Mouse (Mus musculus) kidney, embryonic 15.5 days (tissue): ENCODE measurements around the gene Th. TPM values are rescaled to one million over a fixed set of nuclear protein-coding genes. Genes with fewer than 3 reads are reported as not detected.

Experiments
- ATAC-seq: fragments of 200-750 bp; cut with Nextera tagmentation; replicated peaks from 2 replicates; pipeline ENCODE4 v1.8.0; 2017; ENCODE audit warnings: moderate TSS enrichment; ENCODE audit not compliant: low FRiP score
- H3K27ac ChIP-seq: fragments of 300-500 bp; sonication (generic); 2 replicates; pipeline ENCODE4 v1.5.1; 2015; ENCODE audit warnings: mild to moderate bottlenecking, inconsistent platforms
- H3K27me3 ChIP-seq: fragments of 300-500 bp; sonication (generic); 2 replicates; pipeline ENCODE4 v1.6.1; 2015; ENCODE audit warnings: inconsistent platforms
- H3K36me3 ChIP-seq: fragments of 300-500 bp; sonication (generic); 2 replicates; pipeline ENCODE4 v1.6.1; 2015; ENCODE audit warnings: inconsistent platforms
- H3K4me1 ChIP-seq: fragments of 300-500 bp; sonication (generic); 2 replicates; pipeline ENCODE4 v1.6.1; 2015; ENCODE audit warnings: inconsistent platforms
- H3K4me2 ChIP-seq: fragments of 300-500 bp; sonication (generic); 2 replicates; pipeline ENCODE4 v1.6.1; 2015; ENCODE audit warnings: moderate library complexity, mild to moderate bottlenecking, inconsistent platforms
- H3K4me3 ChIP-seq: fragments of 300-500 bp; sonication (generic); replicated peaks from 2 replicates; pipeline ENCODE4 v1.5.1; 2015; ENCODE audit warnings: mild to moderate bottlenecking, inconsistent platforms
- H3K9ac ChIP-seq: fragments of 300-500 bp; sonication (generic); 2 replicates; pipeline ENCODE4 v1.6.1; 2015; ENCODE audit warnings: mild to moderate bottlenecking, inconsistent platforms
- H3K9me3 ChIP-seq: fragments of 300-500 bp; sonication (generic); replicated peaks from 2 replicates; pipeline ENCODE4 v1.6.1; 2016; ENCODE audit warnings: inconsistent platforms
- WGBS: fragments of 180-500 bp; shearing (Covaris S2); methylation state at CpG from one replicate; pipeline ENCODE4 v1.1.7; 2015; ENCODE audit warnings: mixed read lengths; 5-methylcytosine and 5-hydroxymethylcytosine counted together
- polyA plus RNA-seq: library from polyadenylated mRNA; unstranded; fragments of >200 nt; fragmentation: Nextera tagmentation; extraction: Ambion mirVana; gene quantifications from 2 replicates; pipeline ENCODE4 v1.2.1, GENCODE M21; 2015

Gene Th
- polyA plus RNA-seq, 1 experiment from 2014 or later, result 35.4 TPM

GRCm38 (mm10) chr7:142927293-142927692 lies 3.6 kb downstream of the Th start:
- no peak overlapping the region for H3K9ac ChIP-seq
- no peak overlapping the region for H3K4me3 ChIP-seq
- H3K27ac ChIP-seq, result no peak overlapping the region
- no peaks in the 10 kb centered on the region for H3K27me3 ChIP-seq
- H3K9me3 ChIP-seq, result no peaks in the 10 kb centered on the region
- no peaks in the 10 kb centered on the region for H3K4me1 ChIP-seq
- no peak overlapping the region for H3K4me2 ChIP-seq
- ATAC-seq, result no peak
- 76% methylated on average over 8 of the region's 8 CpGs for WGBS
- H3K36me3 ChIP-seq, result no peaks in the 10 kb centered on the region

- H3K4me1 ChIP-seq, result 0 out of 2 replicates have a peak, but pooled peaks cover 4% of the 10 kb centered on the region
- no peak overlapping the region for H3K4me3 ChIP-seq
- H3K27me3 ChIP-seq, result peaks cover 2% of the 10 kb centered on the region; the same call in 1 of the 2 replicates
- no peak overlapping the region for H3K27ac ChIP-seq
- H3K9me3 ChIP-seq, result no peaks in the 10 kb centered on the region
- no peak overlapping the region for H3K4me2 ChIP-seq
- peak; percentile 76; the same call in 1 of the 2 replicates for ATAC-seq
- WGBS, result 29% methylated on average over 8 of the region's 8 CpGs
- H3K36me3 ChIP-seq, result no peaks in the 10 kb centered on the region
- no peak overlapping the region for H3K9ac ChIP-seq
These were observed 12.0 kb downstream of the Th start for GRCm38 (mm10) chr7:142918641-142919628.

- H3K4me3 ChIP-seq, result no peak overlapping the region
- no peaks in the 10 kb centered on the region for H3K9me3 ChIP-seq
- no peak overlapping the region for H3K4me2 ChIP-seq
- H3K27me3 ChIP-seq, result peaks cover 2% of the 10 kb centered on the region; the same call in 1 of the 2 replicates
- H3K9ac ChIP-seq, result no peak overlapping the region
- ATAC-seq, result no peak
- H3K27ac ChIP-seq, result no peak overlapping the region
- H3K4me1 ChIP-seq, result 0 out of 2 replicates have a peak, but pooled peaks cover 4% of the 10 kb centered on the region
- no peaks in the 10 kb centered on the region for H3K36me3 ChIP-seq
- 71% methylated on average over 5 of the region's 5 CpGs for WGBS
These were observed 13.3 kb downstream of the Th start for GRCm38 (mm10) chr7:142917659-142918058.

DNA sequence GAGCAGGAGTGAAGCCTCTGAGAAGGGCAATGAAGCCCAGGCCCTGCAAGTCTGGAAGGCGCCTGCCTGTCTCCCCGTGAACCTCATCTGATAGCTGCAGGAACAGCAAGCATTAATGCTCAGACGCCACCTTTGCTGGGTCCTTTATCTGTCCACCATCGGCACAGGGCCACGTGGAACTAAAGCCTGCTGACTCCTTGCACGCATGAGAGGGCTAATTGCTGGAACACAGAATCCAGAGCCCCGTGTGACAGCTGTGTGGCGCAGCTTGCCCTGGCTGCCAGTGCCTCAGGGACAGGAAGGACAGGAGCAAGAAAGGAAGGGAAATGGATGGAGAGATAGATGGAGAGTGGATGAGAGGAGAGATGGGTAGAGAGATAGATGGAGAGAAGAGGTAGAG lies 14.8 kb downstream of the Th start:
- Histone ChIP-seq H3K4me3 (no peak overlapping the region), H3K36me3 (no peaks in the 10 kb centered on the region), H3K4me1 (0 out of 2 replicates have a peak, but pooled peaks cover 4% of the 10 kb centered on the region), H3K27ac (0 out of 2 replicates have a peak overlapping the region, but pooled peaks have one; percentile 9), H3K27me3 (peaks cover 2% of the 10 kb centered on the region; the same call in 1 of the 2 replicates), H3K4me2 (no peak overlapping the region), H3K9me3 (no peaks in the 10 kb centered on the region), H3K9ac (no peak overlapping the region)
- 44% methylated on average over 8 of the region's 8 CpGs for WGBS
- peak; percentile 73 for ATAC-seq

DNA sequence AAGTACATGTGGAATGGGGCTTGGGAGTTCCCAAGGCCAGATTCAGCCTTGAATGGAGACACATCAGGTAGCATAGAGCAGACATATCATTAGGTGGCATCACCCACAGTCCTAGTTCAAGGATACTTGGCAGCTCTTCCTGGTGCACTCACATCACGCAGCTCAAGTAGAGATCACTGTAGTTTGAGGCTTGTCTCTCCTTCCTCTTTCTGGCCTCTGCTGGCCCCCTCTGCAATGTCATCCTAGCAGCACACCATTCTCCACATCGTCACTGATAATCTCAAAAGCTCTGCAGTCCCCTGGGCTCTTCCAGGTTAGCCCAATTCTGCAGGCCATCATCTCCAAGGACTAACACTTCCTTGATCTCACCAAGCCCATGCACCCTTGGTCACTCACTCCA lies 19.2 kb downstream of the Th start:
- Histone ChIP-seq H3K4me2 (no peak overlapping the region), H3K4me1 (0 out of 2 replicates have a peak, but pooled peaks cover 4% of the 10 kb centered on the region), H3K9ac (no peak overlapping the region), H3K9me3 (no peaks in the 10 kb centered on the region), H3K27me3 (peaks cover 4% of the 10 kb centered on the region; the same call in 1 of the 2 replicates), H3K36me3 (no peaks in the 10 kb centered on the region), H3K4me3 (no peak overlapping the region), H3K27ac (no peak overlapping the region)
- WGBS, result 92% methylated on average over 2 of the region's 2 CpGs
- no peak for ATAC-seq

DNA sequence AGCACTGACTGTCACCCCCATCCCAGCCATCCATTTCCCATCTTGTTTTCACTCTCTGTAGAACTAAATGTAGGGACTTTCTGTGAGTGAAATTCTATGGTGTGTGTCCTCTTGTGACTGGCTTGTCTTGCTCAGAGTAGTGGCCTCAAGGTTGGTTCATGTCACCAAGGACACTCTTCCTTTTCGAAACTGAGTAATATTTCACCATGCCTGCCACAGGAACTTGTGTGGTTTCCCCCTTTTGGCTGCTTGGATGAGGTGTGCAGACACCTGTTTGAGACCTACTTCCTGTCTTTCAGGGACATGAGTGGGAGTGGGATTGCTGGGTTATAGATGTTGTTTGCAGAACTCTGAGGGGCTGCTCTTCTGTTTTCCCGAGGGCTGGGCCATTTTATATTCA lies 20.8 kb downstream of the Th start:
- H3K27ac ChIP-seq, result no peak overlapping the region
- 77% methylated on average over 2 of the region's 2 CpGs for WGBS
- H3K4me3 ChIP-seq, result no peak overlapping the region
- no peaks in the 10 kb centered on the region for H3K4me1 ChIP-seq
- H3K4me2 ChIP-seq, result no peak overlapping the region
- no peak overlapping the region for H3K9ac ChIP-seq
- no peaks in the 10 kb centered on the region for H3K9me3 ChIP-seq
- no peaks in the 10 kb centered on the region for H3K36me3 ChIP-seq
- ATAC-seq, result no peak
- peaks cover 4% of the 10 kb centered on the region; the same call in 1 of the 2 replicates for H3K27me3 ChIP-seq

- no peak for ATAC-seq
- WGBS, result 43% methylated on average over 2 of the region's 2 CpGs
- Histone ChIP-seq H3K4me1 (no peaks in the 10 kb centered on the region), H3K4me2 (no peak overlapping the region), H3K36me3 (no peaks in the 10 kb centered on the region), H3K9me3 (no peaks in the 10 kb centered on the region), H3K27me3 (peaks cover 4% of the 10 kb centered on the region; the same call in 1 of the 2 replicates), H3K4me3 (no peak overlapping the region), H3K9ac (no peak overlapping the region), H3K27ac (no peak overlapping the region)
These were observed 21.3 kb downstream of the Th start for GRCm38 (mm10) chr7:142909622-142910021.

DNA sequence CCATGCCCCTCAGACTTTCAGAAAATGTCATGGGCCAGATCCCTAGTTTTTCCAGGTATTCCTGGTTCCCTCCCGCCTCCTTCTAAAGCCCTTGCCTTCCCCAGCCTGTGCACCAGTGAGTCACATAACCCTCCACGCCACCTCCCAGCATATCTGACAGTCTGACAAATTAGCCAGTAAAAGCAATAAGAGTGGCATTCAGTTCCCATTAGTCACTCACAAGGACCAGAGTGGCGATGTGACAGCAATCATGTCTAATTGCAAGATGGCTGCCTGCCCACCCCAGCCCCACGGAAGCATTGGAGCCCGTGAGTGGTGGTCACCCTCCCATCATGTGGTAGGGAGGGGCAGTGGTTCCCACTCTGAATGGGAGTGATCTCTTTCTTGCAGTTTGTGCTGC lies 25.3 kb downstream of the Th start:
- WGBS, result 58% methylated on average over 5 of the region's 5 CpGs
- Histone ChIP-seq H3K27me3 (peaks cover 8% of the 10 kb centered on the region; the same call in 1 of the 2 replicates), H3K27ac (no peak overlapping the region), H3K4me1 (peaks cover 13% of the 10 kb centered on the region; the same call in 1 of the 2 replicates), H3K9ac (no peak overlapping the region), H3K4me2 (no peak overlapping the region), H3K36me3 (no peaks in the 10 kb centered on the region), H3K4me3 (no peak overlapping the region), H3K9me3 (no peaks in the 10 kb centered on the region)
- ATAC-seq, result no peak

DNA sequence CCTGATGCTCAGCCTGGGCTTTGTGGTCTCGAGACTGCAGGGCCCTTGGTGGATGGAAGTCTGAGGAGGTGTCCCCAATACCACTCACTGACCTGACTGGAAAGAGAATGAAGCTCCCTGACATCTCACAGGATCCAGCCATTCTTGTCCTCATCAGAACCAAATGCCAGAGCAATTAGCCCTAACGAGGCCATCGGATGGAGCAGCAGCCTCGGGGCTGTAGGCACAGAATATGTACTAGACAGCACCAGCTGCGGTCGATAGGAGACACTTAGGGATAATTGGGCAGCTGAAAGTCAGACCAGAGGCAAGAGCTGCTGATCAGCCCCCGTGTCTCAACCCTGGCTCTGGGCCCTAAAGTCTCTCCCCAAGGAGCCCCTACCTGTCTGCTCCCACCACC lies 26.6 kb downstream of the Th start:
- Histone ChIP-seq H3K27me3 (peaks cover 20% of the 10 kb centered on the region; the same call in 1 of the 2 replicates), H3K4me3 (no peak overlapping the region), H3K36me3 (no peaks in the 10 kb centered on the region), H3K4me2 (no peak overlapping the region), H3K9ac (no peak overlapping the region), H3K9me3 (no peaks in the 10 kb centered on the region), H3K4me1 (peaks cover 13% of the 10 kb centered on the region; the same call in 1 of the 2 replicates), H3K27ac (no peak overlapping the region)
- WGBS, result 51% methylated on average over 7 of the region's 7 CpGs
- ATAC-seq, result no peak

DNA sequence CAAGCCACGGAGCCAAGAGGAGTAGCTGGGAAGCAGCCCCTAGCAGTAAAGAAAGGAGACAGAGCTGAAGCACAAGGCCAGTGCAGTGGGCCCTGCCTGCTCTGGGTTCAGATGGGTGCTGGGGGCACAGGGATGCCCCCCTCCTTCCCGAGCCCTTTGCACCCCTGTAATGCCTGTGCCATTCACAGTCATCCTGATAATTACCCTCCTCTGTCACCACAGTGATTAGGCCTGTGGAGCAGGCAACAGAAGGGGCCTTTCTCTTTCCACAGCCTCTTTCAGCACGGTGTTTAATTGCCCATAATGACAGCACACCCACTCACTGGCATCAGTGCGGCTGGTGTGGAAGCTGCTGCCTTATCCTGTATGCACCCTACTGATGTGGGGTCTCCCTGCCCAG lies 28.0 kb downstream of the Th start:
- Histone ChIP-seq H3K36me3 (no peaks in the 10 kb centered on the region), H3K4me2 (no peak overlapping the region), H3K9me3 (no peaks in the 10 kb centered on the region), H3K27me3 (peaks cover 27% of the 10 kb centered on the region; the same call in 1 of the 2 replicates), H3K9ac (no peak overlapping the region), H3K4me3 (no peak overlapping the region), H3K27ac (no peak overlapping the region), H3K4me1 (peaks cover 13% of the 10 kb centered on the region; the same call in 1 of the 2 replicates)
- ATAC-seq, result no peak
- WGBS, result 16% methylated on average over 4 of the region's 4 CpGs

DNA sequence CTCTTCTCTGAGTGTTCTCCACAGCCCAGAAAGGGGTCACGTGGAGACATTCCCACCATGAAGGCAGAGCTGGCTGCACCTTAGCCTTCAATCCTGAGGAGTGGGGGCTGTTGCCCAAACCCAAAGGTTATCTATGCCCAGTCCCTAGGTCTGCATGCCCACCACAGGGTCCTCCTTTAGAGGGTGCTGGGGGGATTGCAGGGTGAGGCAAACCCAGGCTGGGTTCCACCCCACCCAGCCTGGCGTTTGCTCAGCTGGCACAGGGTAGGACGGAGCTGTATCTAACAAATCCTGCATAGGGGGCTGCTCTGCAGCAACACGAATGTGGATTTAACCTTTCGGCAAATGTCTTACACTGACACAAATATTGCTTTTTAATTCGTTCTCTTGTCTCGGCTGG lies 29.2 kb downstream of the Th start:
- Histone ChIP-seq H3K9me3 (no peaks in the 10 kb centered on the region), H3K36me3 (no peaks in the 10 kb centered on the region), H3K4me1 (peaks cover 13% of the 10 kb centered on the region; the same call in 1 of the 2 replicates), H3K27me3 (peaks cover 36% of the 10 kb centered on the region; the same call in 1 of the 2 replicates), H3K4me2 (no peak overlapping the region), H3K4me3 (no peak overlapping the region), H3K27ac (no peak overlapping the region), H3K9ac (no peak overlapping the region)
- 67% methylated on average over 7 of the region's 7 CpGs for WGBS
- 0 out of 2 replicates have a peak, but pooled peaks have one; percentile 9 for ATAC-seq

- no peak overlapping the region for H3K4me2 ChIP-seq
- ATAC-seq, result no peak
- H3K27ac ChIP-seq, result no peak overlapping the region
- no peaks in the 10 kb centered on the region for H3K36me3 ChIP-seq
- H3K4me1 ChIP-seq, result peaks cover 18% of the 10 kb centered on the region; the same call in 1 of the 2 replicates
- no peak overlapping the region for H3K9ac ChIP-seq
- whole genome bisulfite sequencing, result 49% methylated on average over 19 of the region's 19 CpGs
- H3K4me3 ChIP-seq, result no peak overlapping the region
- no peaks in the 10 kb centered on the region for H3K9me3 ChIP-seq
- peaks cover 36% of the 10 kb centered on the region; the same call in 1 of the 2 replicates for H3K27me3 ChIP-seq
These were observed 31.1 kb downstream of the Th start for GRCm38 (mm10) chr7:142899872-142900271.
